Mouse (Mus musculus) erythroblast, embryonic 14.5 days (primary cell): ENCODE measurements around the gene Cc2d2b.

Experiments used
- GATA1 ChIP-seq: IDR thresholded peaks from 2 replicates; pipeline ENCODE4 v1.6.1; 2012; ENCODE audit warnings: low read length, inconsistent platforms, mixed read lengths
- TAL1 ChIP-seq: IDR thresholded peaks from 3 replicates; pipeline ENCODE4 v1.6.1; 2012; ENCODE audit warnings: low read length, inconsistent platforms, mixed read lengths

DNA sequence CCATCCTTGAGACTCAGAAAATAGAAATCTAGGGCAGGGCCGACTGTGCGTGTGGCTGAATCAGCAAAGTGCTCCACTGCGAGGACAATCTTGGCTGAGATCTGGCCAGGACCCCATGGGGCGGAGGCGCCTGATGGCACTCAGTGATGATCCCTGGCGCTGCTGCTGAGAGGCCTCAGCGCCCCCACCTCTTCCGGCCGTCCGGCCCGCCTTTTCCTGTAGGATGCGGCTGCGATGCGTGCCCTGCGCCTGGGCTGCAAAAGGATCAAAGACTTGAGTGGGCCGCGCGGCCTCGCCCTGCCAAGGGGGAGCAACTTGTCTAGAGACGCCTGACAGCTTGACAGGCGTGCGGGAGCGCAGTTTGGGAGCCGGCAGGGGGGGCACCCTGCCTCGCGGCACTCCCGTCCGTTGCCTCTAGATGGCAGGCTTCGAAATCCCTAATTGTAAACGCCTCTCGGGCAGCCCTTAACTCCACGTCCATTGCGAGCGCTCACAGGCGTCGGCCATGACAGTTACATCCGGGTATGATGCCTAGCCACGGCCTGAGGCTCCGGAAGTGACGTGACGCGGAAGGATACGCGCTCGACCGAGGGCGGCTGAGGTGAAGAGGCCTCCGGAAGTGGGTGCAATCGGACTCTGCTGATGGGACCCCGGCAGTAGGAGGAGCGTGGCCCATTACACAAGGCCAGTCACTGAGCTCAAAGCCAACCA lies 124.6 kb downstream of the Cc2d2b start:
- TF ChIP-seq TAL1, result no peak
- TF ChIP-seq GATA1, result no peak
